Mouse (Mus musculus): ENCODE results near the gene Mtln.

Gene Mtln

GRCm38 (mm10) chr2:127791919-127792603 lies at the start of gene Mtln:
Mtln (minus strand) TSS chr2:127792488.
- peak; percentile 95 for DNase-seq

DNA sequence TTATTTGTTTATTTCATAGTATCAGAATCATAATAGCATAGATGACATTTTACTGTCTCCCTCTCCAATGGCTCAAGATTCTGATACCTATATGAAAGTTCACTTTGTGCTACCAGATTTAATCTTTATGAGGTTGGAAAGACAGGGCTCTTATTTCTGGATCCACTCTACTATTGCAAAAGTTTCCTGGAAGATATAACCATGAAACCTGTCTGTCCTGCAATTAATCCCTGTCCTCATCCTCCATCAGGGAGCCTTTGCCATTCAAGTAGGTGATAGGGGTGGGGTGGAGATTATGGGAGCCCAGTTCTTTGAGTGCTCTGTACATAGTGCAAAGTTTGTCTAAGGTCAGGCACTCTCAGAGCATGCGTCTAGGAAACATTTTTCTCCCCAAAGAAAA lies 49.1 kb upstream of the Mtln start:
- no peak for DNase-seq

DNA sequence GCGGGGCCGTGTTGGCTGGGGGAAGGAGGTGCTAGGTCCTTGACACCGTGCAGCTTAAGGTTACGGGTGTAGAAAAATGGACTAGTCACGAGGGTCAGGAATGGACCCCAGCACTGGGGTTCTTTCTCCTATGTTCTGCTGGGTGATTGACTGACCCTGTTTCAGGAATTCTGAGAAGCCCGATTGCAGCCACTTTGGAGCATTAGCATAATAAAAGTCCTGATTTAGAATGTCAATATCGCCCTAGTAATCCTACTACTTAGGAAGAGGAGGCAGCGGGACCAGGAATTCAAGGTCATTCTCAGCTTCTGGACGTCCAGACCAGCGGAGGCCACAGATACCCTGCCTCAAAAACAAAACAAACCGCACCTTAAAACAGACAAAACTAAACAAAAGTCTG lies 47.1 kb upstream of the Mtln start:
- no peak for DNase-seq

- DNase-seq = no peak
Observed at GRCm38 (mm10) chr2:127838576-127838975, 46.3 kb upstream of the Mtln start, which contains the start of gene Acoxl. Acoxl (plus strand) TSS chr2:127838876.

GRCm38 (mm10) chr2:127832833-127833190 lies 40.5 kb upstream of the Mtln start:
- peak; percentile 55 for DNase-seq

- DNase-seq = no peak
Observed at GRCm38 (mm10) chr2:127832103-127832832, 40.0 kb upstream of the Mtln start.

- DNase-seq = peak; percentile 95
Observed at GRCm38 (mm10) chr2:127831401-127832102, 39.3 kb upstream of the Mtln start, which contains the start of gene Bub1. Bub1 (minus strand) TSS chr2:127831865.

DNA sequence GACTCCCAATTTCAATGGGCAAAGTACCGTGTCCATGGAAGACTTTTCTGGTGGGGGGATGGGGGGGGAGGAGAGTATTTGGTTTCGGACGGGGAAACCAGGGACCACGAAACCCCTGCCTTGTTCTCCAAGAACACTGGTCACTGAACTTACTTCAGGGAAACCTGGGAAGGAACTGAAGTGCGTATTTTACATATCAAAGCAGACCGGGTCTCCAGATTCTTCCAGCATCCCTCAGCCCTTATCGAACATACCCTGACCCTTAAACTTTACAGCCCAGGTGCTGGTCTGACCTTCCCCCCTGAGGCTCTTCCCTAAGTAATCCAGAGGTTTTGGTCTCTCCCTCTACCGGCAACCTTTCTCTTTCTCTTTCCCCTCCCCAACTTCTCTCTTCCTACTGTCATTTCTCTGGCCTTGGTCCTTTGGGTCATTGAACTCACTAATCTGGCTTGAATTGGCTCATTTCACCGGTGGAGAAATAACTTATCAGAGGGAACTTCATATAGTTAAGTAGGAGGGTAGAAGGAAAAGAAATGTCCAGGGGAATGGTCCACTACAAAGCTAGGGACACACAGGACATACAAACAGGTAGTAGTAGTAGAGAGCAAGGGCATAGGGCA lies 2.5 kb downstream of the Mtln start:
- DNase-seq = no peak

GRCm38 (mm10) chr2:127789138-127789537 lies 3.1 kb downstream of the Mtln start:
- no peak for DNase-seq

- peak; percentile 89 for DNase-seq
Observed at GRCm38 (mm10) chr2:127788440-127789116, 3.7 kb downstream of the Mtln start, which contains the start of gene Nphp1. Nphp1 (minus strand) TSS chr2:127788897.

- DNase-seq = no peak
Observed at GRCm38 (mm10) chr2:127787226-127787625, 5.1 kb downstream of the Mtln start.

DNA sequence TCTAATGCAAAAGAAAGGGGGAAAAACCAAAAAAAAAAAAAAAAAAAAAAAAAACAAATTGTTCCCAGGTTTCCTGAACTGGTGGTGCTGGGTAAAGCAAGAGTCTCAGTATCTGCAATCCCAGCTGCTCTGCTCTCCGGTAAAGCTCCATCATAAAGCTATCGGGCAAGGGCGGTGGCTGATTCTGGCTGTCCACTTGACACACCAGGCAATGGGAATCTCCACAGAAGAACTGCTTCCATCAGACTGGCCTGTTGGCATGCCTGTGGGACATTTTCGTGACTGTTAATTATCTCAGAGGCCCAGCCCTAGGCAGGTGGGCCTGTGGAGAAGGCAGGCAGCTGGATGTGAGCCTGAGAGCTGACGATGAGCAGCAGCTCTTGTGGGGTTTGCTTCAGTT lies 13.8 kb downstream of the Mtln start:
- DNase-seq = no peak

GRCm38 (mm10) chr2:127775013-127775412 lies 17.3 kb downstream of the Mtln start:
- peak; percentile 16 for DNase-seq

DNA sequence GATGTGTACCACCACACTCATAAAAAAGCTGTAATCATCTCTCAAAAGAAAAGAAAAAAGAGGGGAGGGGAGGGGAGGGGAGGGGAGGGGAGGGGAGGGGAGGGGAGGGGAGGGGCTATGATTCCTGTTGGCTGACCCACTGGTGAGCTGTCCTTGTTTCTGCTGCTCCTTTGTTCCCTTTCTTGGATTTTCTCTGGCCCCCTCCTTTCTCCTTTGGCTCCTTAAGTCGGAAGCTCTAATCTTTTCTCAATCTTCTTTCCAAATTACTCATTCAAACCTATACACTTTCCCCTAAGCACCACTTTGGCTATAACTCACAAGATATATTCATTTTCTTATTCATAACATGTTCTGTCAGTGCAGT lies 17.7 kb downstream of the Mtln start:
- DNase-seq = peak; percentile 30

DNA sequence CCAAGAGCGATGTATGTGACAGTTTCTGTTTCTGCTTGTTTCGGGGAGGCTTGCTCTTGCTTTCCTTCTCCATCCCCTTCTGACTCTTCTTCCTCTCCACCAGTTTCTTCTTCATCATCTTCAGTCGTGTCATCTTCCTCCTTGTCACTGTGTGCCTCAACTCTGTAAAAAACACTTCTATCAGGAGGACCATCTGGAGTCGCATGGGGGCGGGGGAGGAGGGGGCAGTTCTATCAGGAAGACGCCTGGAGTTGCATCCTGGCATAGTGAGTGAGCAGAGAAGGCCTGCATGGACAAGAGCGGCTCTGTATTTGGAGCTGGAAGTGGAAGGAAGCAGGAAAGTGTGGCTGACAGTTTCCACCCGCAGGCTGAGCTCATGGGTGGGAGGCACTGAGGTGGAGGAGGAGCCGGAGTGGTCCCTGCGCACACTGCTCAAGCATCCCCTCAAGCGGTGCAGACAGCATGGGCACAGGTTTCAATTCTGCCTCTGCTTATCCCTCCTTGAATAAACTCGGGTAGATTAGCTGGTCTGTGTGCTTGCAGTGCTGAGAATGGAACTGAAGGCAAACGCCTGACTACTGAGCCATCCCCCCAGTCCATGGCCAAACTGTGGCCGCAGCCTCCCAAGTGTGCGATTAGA lies 18.2 kb downstream of the Mtln start:
- peak; percentile 55 for DNase-seq

DNA sequence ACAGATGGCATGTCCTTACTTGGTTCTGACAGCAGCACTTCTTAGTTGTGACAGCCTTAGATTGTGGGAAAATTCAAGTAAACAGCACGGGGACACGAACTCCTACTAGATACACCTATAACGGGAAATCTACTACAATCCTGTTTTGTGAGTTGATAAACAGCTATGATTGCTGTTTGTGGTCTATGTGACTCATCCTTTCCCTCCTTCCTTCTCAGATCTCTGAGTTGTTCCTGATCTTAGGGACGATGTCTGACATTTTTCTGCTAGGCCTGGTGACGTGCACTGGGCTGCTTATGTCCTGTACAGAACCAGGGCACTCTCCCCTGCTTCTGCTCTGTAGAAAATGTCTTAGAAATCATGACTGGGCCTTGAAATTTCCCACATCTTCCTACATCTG lies 30.7 kb downstream of the Mtln start:
- no peak for DNase-seq

DNA sequence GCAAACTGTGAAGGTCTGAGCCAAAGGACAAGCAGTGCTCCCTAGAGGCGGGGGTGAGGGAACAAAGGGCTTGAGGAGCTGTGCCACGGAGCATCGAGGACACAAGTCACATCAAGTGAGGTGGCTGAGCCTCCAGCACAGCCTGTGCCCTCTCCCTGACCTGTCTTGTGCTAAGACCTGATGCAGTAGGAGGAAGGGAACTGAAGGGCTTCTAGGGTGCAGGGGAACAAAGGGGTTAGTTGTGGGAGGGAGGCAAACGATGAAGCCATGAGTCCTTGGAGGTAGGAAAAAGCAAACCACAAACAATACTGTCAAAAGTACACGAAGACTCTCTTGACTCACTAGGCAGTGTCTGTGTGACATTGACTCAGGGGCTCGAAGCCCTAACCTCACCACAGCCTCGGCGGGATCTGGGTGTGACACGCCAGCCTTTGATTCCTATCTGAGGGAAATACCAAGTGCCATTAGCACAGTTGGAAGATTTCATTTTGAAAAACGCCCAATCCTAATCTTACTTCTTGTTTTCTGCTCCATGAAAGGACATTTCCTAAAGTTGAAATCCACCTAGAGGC lies 31.8 kb downstream of the Mtln start:
- no peak for DNase-seq

- no peak for DNase-seq
Observed at GRCm38 (mm10) chr2:127760014-127760413, 32.3 kb downstream of the Mtln start.

DNA sequence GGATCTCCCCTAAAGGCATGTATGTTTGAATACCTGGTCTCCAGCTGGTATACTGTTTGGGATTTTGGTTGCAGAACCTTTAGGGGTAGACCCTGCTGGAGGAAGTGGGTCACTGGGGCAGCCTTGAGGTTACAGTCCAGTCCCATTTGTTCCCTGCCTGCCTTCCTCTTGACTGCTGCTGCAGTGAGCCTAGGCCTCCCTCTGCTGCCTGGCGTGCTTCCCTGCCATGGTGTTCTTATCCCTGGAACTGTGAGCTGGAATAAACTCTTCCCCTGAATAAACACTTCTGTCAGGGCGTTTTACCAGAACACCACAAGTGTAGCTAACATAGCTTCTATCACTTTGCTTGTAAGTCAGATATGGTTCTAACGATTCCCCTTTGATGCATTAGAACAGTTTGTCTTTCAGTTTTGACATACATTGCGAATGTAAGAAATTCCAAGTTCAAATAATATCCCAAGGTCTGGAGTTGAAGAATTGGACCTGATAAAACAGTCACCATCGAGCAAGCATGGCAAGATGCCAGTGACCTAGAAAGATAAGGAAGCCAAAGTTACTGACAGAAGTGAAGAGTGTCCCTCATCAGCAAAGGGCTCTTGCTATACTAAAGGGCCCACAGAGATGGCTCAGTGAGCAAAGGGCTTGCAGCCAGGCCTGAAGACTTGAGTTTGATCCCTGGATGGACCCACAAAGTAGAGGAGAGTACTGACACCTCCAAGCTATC lies 33.0 kb downstream of the Mtln start:
- DNase-seq = no peak

DNA sequence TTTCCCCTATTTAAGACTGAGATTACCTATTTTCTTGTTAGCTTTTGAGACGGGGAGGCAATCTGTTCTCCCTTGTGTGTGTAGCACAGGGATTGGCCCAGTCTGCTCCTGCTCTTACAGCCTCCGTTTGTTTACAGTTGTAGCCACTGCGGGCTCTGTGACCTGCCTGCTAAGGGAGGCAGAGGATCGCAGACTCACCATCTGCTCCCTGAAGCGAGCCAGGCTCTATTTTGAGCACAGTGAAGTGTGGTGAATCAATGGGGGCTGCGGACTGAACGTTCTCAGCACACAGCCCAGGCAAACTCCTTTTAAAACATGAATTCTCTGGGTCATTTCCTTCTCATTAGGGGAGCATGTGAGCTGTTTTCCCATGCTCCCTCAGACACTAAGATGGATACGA lies 35.1 kb downstream of the Mtln start:
- peak; percentile 60 for DNase-seq

GRCm38 (mm10) chr2:127754113-127754512 lies 38.2 kb downstream of the Mtln start:
- no peak for DNase-seq
